Mouse (Mus musculus): ENCODE results near the gene Trp53tg5. TPM values are rescaled to one million over a fixed set of nuclear protein-coding genes. Genes with fewer than 3 reads are reported as not detected.

Trp53tg5 gene
- not detected in 2 replicates for polyA plus RNA-seq (2015; fragmentation: Nextera tagmentation; extraction: Ambion mirVana)

GRCm38 (mm10) chr2:164473624-164474023, at the start of gene Trp53tg5:
Trp53tg5 (minus strand) TSS chr2:164473724.

GRCm38 (mm10) chr2:164496847-164497690, 23.5 kb upstream of the Trp53tg5 start, which contains the start of gene Pigt:
Pigt (plus strand) TSS chr2:164497520.

GRCm38 (mm10) chr2:164485681-164486257, 12.2 kb upstream of the Trp53tg5 start, which contains the start of gene Dbndd2:
Dbndd2 (plus strand) TSS chr2:164486106.

GRCm38 (mm10) chr2:164460745-164461551, 12.6 kb downstream of the Trp53tg5 start, which contains the start of gene Gm20458:
Gm20458 (plus strand) TSS chr2:164460967.

GRCm38 (mm10) chr2:164456864-164457300, 16.6 kb downstream of the Trp53tg5 start, which contains the start of gene Sys1:
Sys1 (plus strand) TSS chr2:164456964.

GRCm38 (mm10) chr2:164443460-164444000, 30.0 kb downstream of the Trp53tg5 start, which contains the start of gene Sdc4:
Sdc4 (minus strand) TSS chr2:164443887.

Other genes starting within 250 kb of the Trp53tg5 start
- gene Svs2, start 235.3 kb downstream of the Trp53tg5 start, polyA plus RNA-seq (2015; fragmentation: Nextera tagmentation; extraction: Ambion mirVana), result not detected in 2 replicates
- not detected in 2 replicates for gene Svs3b, start 217.1 kb downstream of the Trp53tg5 start, polyA plus RNA-seq (2015; fragmentation: Nextera tagmentation; extraction: Ambion mirVana)
- gene Svs4, start 195.3 kb downstream of the Trp53tg5 start, polyA plus RNA-seq (2015; fragmentation: Nextera tagmentation; extraction: Ambion mirVana), result not detected in 2 replicates
- not detected in 2 replicates for gene Svs3a, start 184.5 kb downstream of the Trp53tg5 start, polyA plus RNA-seq (2015; fragmentation: Nextera tagmentation; extraction: Ambion mirVana)
- gene Svs6, start 157.0 kb downstream of the Trp53tg5 start, polyA plus RNA-seq (2015; fragmentation: Nextera tagmentation; extraction: Ambion mirVana), result not detected in 2 replicates
- gene Svs5, start 141.0 kb downstream of the Trp53tg5 start, polyA plus RNA-seq (2015; fragmentation: Nextera tagmentation; extraction: Ambion mirVana), result not detected in 2 replicates
- gene Slpi, start 84.6 kb downstream of the Trp53tg5 start, polyA plus RNA-seq (2015; fragmentation: Nextera tagmentation; extraction: Ambion mirVana), result 0.78 and 1.5 TPM in 2 replicates
- gene Rbpjl, start 70.6 kb downstream of the Trp53tg5 start, polyA plus RNA-seq (2015; fragmentation: Nextera tagmentation; extraction: Ambion mirVana), result 0.07 and 0.08 TPM in 2 replicates
- 2.3 and 2.8 TPM in 2 replicates for gene Matn4, start 68.6 kb downstream of the Trp53tg5 start, polyA plus RNA-seq (2015; fragmentation: Nextera tagmentation; extraction: Ambion mirVana)
- 51.3 and 53.3 TPM in 2 replicates for gene Sdc4, start 29.8 kb downstream of the Trp53tg5 start, polyA plus RNA-seq (2015; fragmentation: Nextera tagmentation; extraction: Ambion mirVana)
- gene Sys1, start 16.8 kb downstream of the Trp53tg5 start, polyA plus RNA-seq (2015; fragmentation: Nextera tagmentation; extraction: Ambion mirVana), result 33.6 and 35.7 TPM in 2 replicates
- gene Gm20458, start 12.8 kb downstream of the Trp53tg5 start, polyA plus RNA-seq (2015; fragmentation: Nextera tagmentation; extraction: Ambion mirVana), result 12.3 and 14.5 TPM in 2 replicates
- 9.8 and 10.2 TPM in 2 replicates for gene Dbndd2, start 12.4 kb upstream of the Trp53tg5 start, polyA plus RNA-seq (2015; fragmentation: Nextera tagmentation; extraction: Ambion mirVana)
- 36.4 and 37.9 TPM in 2 replicates for gene Pigt, start 23.8 kb upstream of the Trp53tg5 start, polyA plus RNA-seq (2015; fragmentation: Nextera tagmentation; extraction: Ambion mirVana)
- 0.29 and 0.37 TPM in 2 replicates for gene Wfdc2, start 88.7 kb upstream of the Trp53tg5 start, polyA plus RNA-seq (2015; fragmentation: Nextera tagmentation; extraction: Ambion mirVana)
- gene Spint3, start 99.7 kb upstream of the Trp53tg5 start, polyA plus RNA-seq (2015; fragmentation: Nextera tagmentation; extraction: Ambion mirVana), result not detected in 2 replicates
- gene Wfdc6a, start 111.7 kb upstream of the Trp53tg5 start, polyA plus RNA-seq (2015; fragmentation: Nextera tagmentation; extraction: Ambion mirVana), result not detected in 2 replicates
- gene Eppin, start 119.9 kb upstream of the Trp53tg5 start, polyA plus RNA-seq (2015; fragmentation: Nextera tagmentation; extraction: Ambion mirVana), result not detected in 2 replicates
- not detected in 2 replicates for gene Wfdc6b, start 139.8 kb upstream of the Trp53tg5 start, polyA plus RNA-seq (2015; fragmentation: Nextera tagmentation; extraction: Ambion mirVana)
- gene Wfdc8, start 139.9 kb upstream of the Trp53tg5 start, polyA plus RNA-seq (2015; fragmentation: Nextera tagmentation; extraction: Ambion mirVana), result not detected in 2 replicates
- not detected in 2 replicates for gene Wfdc16, start 165.1 kb upstream of the Trp53tg5 start, polyA plus RNA-seq (2015; fragmentation: Nextera tagmentation; extraction: Ambion mirVana)
- not detected in 2 replicates for gene Wfdc10, start 182.3 kb upstream of the Trp53tg5 start, polyA plus RNA-seq (2015; fragmentation: Nextera tagmentation; extraction: Ambion mirVana)
- not detected in 2 replicates for gene Wfdc9, start 182.9 kb upstream of the Trp53tg5 start, polyA plus RNA-seq (2015; fragmentation: Nextera tagmentation; extraction: Ambion mirVana)
- gene Wfdc11, start 200.4 kb upstream of the Trp53tg5 start, polyA plus RNA-seq (2015; fragmentation: Nextera tagmentation; extraction: Ambion mirVana), result not detected in 2 replicates
- 0.21 TPM in 1 of 2 replicates, not detected in the other for gene Wfdc13, start 211.4 kb upstream of the Trp53tg5 start, polyA plus RNA-seq (2015; fragmentation: Nextera tagmentation; extraction: Ambion mirVana)
- gene Spint4, start 224.8 kb upstream of the Trp53tg5 start, polyA plus RNA-seq (2015; fragmentation: Nextera tagmentation; extraction: Ambion mirVana), result not detected in 2 replicates
- not detected in 2 replicates for gene Spint5, start 241.6 kb upstream of the Trp53tg5 start, polyA plus RNA-seq (2015; fragmentation: Nextera tagmentation; extraction: Ambion mirVana)

All from skeletal muscle tissue, postnatal 0 days (tissue).